Mouse (Mus musculus): ENCODE results near the gene Khdrbs1.

DNA sequence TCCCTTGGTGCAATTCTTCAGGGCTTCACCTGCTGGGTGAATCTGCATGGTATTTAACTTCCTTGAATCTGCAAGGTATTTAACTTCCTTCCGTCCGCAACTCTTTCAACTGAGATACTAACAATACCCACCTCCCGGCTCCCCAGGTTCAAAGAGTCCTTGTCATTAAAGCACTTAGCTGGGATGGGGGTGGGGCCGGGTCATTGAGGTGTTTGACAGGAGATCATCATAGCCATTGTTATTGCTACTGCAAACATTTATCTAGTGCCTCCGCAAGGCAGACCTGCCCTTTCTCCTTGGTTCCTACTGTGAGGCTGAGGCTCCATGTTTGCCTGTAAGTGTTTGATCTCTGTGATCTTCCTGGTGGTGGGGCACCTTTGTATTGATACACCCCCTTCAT, 8.3 kb upstream of the Khdrbs1 start:
- no peak for TF ChIP-seq CTCF (IDR thresholded peaks at IDR 0.05; ENCODE audit: low read depth, low read length)
- TF ChIP-seq EP300 (IDR thresholded peaks at IDR 0.05; ENCODE audit: insufficient read depth, low read depth, low read length) = peak; percentile 91
